In the genomic region with DNA sequence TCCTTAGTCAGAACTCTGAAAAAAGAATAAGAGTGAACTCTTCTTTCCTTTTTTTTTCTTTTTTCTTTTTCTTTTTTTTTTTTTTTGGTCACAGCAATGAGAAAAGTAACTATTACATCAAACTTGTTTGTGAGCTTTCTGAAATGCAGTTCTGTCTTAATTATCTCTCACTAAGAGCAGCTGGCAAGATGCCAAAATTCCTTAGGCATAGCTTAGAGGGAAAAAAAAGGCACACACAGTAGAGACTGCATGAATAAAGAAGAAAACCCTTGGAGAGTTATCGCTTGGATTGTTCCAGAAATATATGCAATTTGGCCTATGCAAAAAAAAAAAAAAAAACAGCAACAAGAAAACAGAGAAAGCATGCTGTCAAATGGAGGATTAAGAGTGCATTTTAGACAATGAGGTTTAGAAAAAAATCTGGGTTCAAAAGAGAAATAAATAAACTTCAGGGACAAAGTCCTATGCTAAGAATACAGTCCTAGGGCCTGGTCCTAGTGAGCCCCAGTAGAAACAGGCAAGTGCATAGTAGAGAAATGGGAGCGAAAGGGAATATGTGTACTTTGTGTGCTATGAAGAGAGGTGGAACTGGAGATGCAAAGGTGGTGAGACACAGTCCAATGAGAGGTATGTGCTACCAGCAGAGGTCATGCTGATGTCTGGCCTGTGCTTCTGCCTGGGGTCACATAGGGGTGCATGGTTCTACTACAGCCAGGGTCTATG, we compare ENCODE assay signal across 12 mouse cellular contexts.
DNase-seq lines count a peak whose midpoint lies in the region; ATAC-seq and TF ChIP-seq lines count a peak whose summit lies in the region.
"Had no signal": no experiment of that assay in that cellular context is flagged by ENCODE, and none has a peak within 500 bp of the region (broad histone marks: within the 10 kb centered on the region; RNA-seq: fewer than 3 reads in every experiment).

No protein-coding gene starts in this region.

- H3K4me2 ChIP-seq in heart, embryonic 11.5 days, result no peak overlapping the region
- no peak overlapping the region for H3K4me2 ChIP-seq in hindbrain, postnatal 0 days (ENCODE audit: low read depth, low read length)
- H3K4me2 ChIP-seq: embryonic facial prominence, embryonic 15.5 days had no signal

- H3K4me1 ChIP-seq in heart, embryonic 11.5 days (ENCODE audit: control insufficient read depth, insufficient read depth, low read length), result no peaks in the 10 kb centered on the region; the same call in 1 of the 2 replicates
- no peaks in the 10 kb centered on the region for H3K4me1 ChIP-seq in hindbrain, postnatal 0 days (ENCODE audit: insufficient read depth, low read length)
- H3K4me1 ChIP-seq: embryonic facial prominence, embryonic 15.5 days had no signal

- no peak overlapping the region for H3K4me3 ChIP-seq in heart, embryonic 11.5 days (ENCODE audit: low read depth, low read length)
- no peak overlapping the region for H3K4me3 ChIP-seq in hindbrain, postnatal 0 days (ENCODE audit: low read length)
- H3K4me3 ChIP-seq: embryonic facial prominence, embryonic 15.5 days had no signal

- H3K9me3 ChIP-seq in heart, embryonic 11.5 days (replicated peaks; ENCODE audit: control insufficient read depth, low read length), result no peaks in the 10 kb centered on the region
- no peaks in the 10 kb centered on the region for H3K9me3 ChIP-seq in hindbrain, postnatal 0 days (ENCODE audit: low read length)
- H3K9me3 ChIP-seq: embryonic facial prominence, embryonic 15.5 days had no signal

- H3K9ac ChIP-seq in heart, embryonic 11.5 days (ENCODE audit: low read depth, low read length), result no peak overlapping the region
- no peak overlapping the region for H3K9ac ChIP-seq in hindbrain, postnatal 0 days (replicated peaks; ENCODE audit: low read length)
- H3K9ac ChIP-seq: embryonic facial prominence, embryonic 15.5 days had no signal

- TF ChIP-seq CTCF in hindbrain, postnatal 0 days (IDR thresholded peaks at IDR 0.05; ENCODE audit: low read depth), result no peak

- DNase-seq in heart, adult 8-10 months (ENCODE audit: low spot score), result no peak
- DNase-seq in kidney, postnatal 10 days, result peak; percentile 36
- DNase-seq in kidney, postnatal 4 days, result no peak
- DNase-seq in brain, adult 2 months (ENCODE audit: low read depth, low spot score), result peak; percentile 50
- peak; percentile 45 for DNase-seq in hindbrain, postnatal 0 days (ENCODE audit: low spot score)
- no peak for DNase-seq in urinary bladder, adult 2 months (ENCODE audit: low spot score)
- DNase-seq in spleen, postnatal 10 days (ENCODE audit: low spot score in 2 of 2), result no peak
- DNase-seq: adrenal gland, postnatal 25 days; cerebellum, adult 18-20 months; layer of hippocampus, adult 9-11 months had no signal

- no peaks in the 10 kb centered on the region for H3K36me3 ChIP-seq in heart, embryonic 11.5 days (ENCODE audit: control insufficient read depth, insufficient read depth, low read length)
- no peaks in the 10 kb centered on the region for H3K36me3 ChIP-seq in hindbrain, postnatal 0 days (ENCODE audit: insufficient read depth, low read length)
- H3K36me3 ChIP-seq: embryonic facial prominence, embryonic 15.5 days had no signal

- WGBS in heart, embryonic 11.5 days (ENCODE audit: insufficient replicate concordance), result 74% methylated on average over 2 of the region's 2 CpGs
- WGBS in hindbrain, postnatal 0 days, result 65% methylated on average over 2 of the region's 2 CpGs

- H3K27me3 ChIP-seq in heart, embryonic 11.5 days (ENCODE audit: control insufficient read depth, insufficient read depth, low read length), result no peaks in the 10 kb centered on the region
- no peaks in the 10 kb centered on the region for H3K27me3 ChIP-seq in hindbrain, postnatal 0 days (ENCODE audit: insufficient read depth, low read length)
- H3K27me3 ChIP-seq: embryonic facial prominence, embryonic 15.5 days had no signal

- peak; percentile 55; the same call in 1 of the 2 replicates for ATAC-seq in heart, embryonic 11.5 days (replicated peaks; ENCODE audit: insufficient number of reproducible peaks, low FRiP score, low TSS enrichment)
- ATAC-seq in hindbrain, postnatal 0 days, result no peak

- H3K27ac ChIP-seq in heart, embryonic 11.5 days (ENCODE audit: low read depth, low read length), result no peak overlapping the region
- no peak overlapping the region for H3K27ac ChIP-seq in hindbrain, postnatal 0 days
- H3K27ac ChIP-seq: embryonic facial prominence, embryonic 15.5 days had no signal

Comparison
In these comparisons a context has a peak if more than half of its experiments do, and no peak if none do; other contexts are left out.
1. DNase-seq: peak in kidney, postnatal 10 days (single experiment), brain, adult 2 months (single experiment) and hindbrain, postnatal 0 days (single experiment); none in heart, adult 8-10 months (single experiment), kidney, postnatal 4 days (0 of 2), urinary bladder, adult 2 months (single experiment) and spleen, postnatal 10 days (0 of 2).